Comparison of ENCODE assay signal across 10 mouse cellular contexts in genomic region chr16:34334919-34335318, GRCm38 (mm10).
DNase-seq lines count a peak whose midpoint lies in the region; ATAC-seq and TF ChIP-seq lines count a peak whose summit lies in the region.
"Had no signal": no experiment of that assay in that cellular context is flagged by ENCODE, and none has a peak within 500 bp of the region (broad histone marks: within the 10 kb centered on the region; RNA-seq: fewer than 3 reads in every experiment).

No protein-coding gene starts in this region.

- no peak overlapping the region for H3K9ac ChIP-seq in hindbrain, postnatal 0 days (replicated peaks; ENCODE audit: low read length)

- no peaks in the 10 kb centered on the region for H3K27me3 ChIP-seq in hindbrain, postnatal 0 days (ENCODE audit: insufficient read depth, low read length)
- H3K27me3 ChIP-seq in hindbrain, embryonic 10.5 days (ENCODE audit: insufficient read depth, poor library complexity, severe bottlenecking) = no peaks in the 10 kb centered on the region
- H3K27me3 ChIP-seq: Patski had no signal

- no peak for ATAC-seq in hindbrain, postnatal 0 days
- ATAC-seq: Patski had no signal

- TF ChIP-seq CTCF in hindbrain, postnatal 0 days (IDR thresholded peaks at IDR 0.05; ENCODE audit: low read depth) = no peak

- 39% methylated on average over 4 of the region's 4 CpGs for WGBS in hindbrain, postnatal 0 days
- 78% methylated on average over 4 of the region's 4 CpGs for WGBS in hindbrain, embryonic 10.5 days

- H3K4me2 ChIP-seq in hindbrain, postnatal 0 days (ENCODE audit: low read depth, low read length) = no peak overlapping the region

- H3K4me3 ChIP-seq in hindbrain, postnatal 0 days (ENCODE audit: low read length) = no peak overlapping the region
- H3K4me3 ChIP-seq in hindbrain, embryonic 10.5 days = no peak overlapping the region

- no peaks in the 10 kb centered on the region for H3K36me3 ChIP-seq in hindbrain, postnatal 0 days (ENCODE audit: insufficient read depth, low read length)
- peaks cover 10% of the 10 kb centered on the region for H3K36me3 ChIP-seq in hindbrain, embryonic 10.5 days

- intact Hi-C loops in left cerebral cortex, postnatal 36 days (cut with DNase I) = no loop called here

- H3K9me3 ChIP-seq in hindbrain, postnatal 0 days (ENCODE audit: low read length) = no peaks in the 10 kb centered on the region
- no peaks in the 10 kb centered on the region for H3K9me3 ChIP-seq in hindbrain, embryonic 10.5 days

- peaks cover 28% of the 10 kb centered on the region for H3K4me1 ChIP-seq in hindbrain, postnatal 0 days (ENCODE audit: insufficient read depth, low read length)
- peaks cover 41% of the 10 kb centered on the region for H3K4me1 ChIP-seq in hindbrain, embryonic 10.5 days (replicated peaks)

- peak; percentile 54 for DNase-seq in hindbrain, postnatal 0 days (ENCODE audit: low spot score)
- no peak for DNase-seq in hindbrain, embryonic 10.5 days (ENCODE audit: low spot score)
- peak; percentile 36 for DNase-seq in urinary bladder, postnatal 14 days (ENCODE audit: low spot score)
- no peak for DNase-seq in urinary bladder, adult 18-20 months (ENCODE audit: low spot score in 2 of 2)
- DNase-seq in kidney, postnatal 14 days = peak; percentile 75
- DNase-seq in thymus, postnatal 0 days (ENCODE audit: low spot score) = no peak
- no peak for DNase-seq in thymus, postnatal 14 days
- no peak for DNase-seq in left cerebral cortex, postnatal 36 days (ENCODE audit: low spot score in 2 of 2)
- DNase-seq: gastrocnemius, postnatal 14 days had no signal

- no peak overlapping the region for H3K27ac ChIP-seq in hindbrain, postnatal 0 days
- no peak overlapping the region for H3K27ac ChIP-seq in hindbrain, embryonic 10.5 days

Comparison
In these comparisons a context has a peak if more than half of its experiments do, and no peak if none do; other contexts are left out.
1. DNase-seq: peak in hindbrain, postnatal 0 days (single experiment), urinary bladder, postnatal 14 days (single experiment) and kidney, postnatal 14 days (single experiment); none in hindbrain, embryonic 10.5 days (single experiment), urinary bladder, adult 18-20 months (0 of 2), thymus, postnatal 0 days (single experiment), thymus, postnatal 14 days (single experiment) and left cerebral cortex, postnatal 36 days (0 of 2).